Mouse (Mus musculus): ENCODE results near the gene Rplp2. TPM values are rescaled to one million over a fixed set of nuclear protein-coding genes. Genes with fewer than 3 reads are reported as not detected.

Gene Rplp2
- total and polyA plus RNA-seq, 2 experiments from 2014 or later: 249 to 839 TPM

- Histone ChIP-seq H3K9me3 (ENCODE audit: low read length) (no peaks in the 10 kb centered on the region), H3K4me2 (ENCODE audit: low read depth, low read length) (no peak overlapping the region), H3K27me3 (ENCODE audit: insufficient read depth, low read length) (no peaks in the 10 kb centered on the region), H3K9ac (replicated peaks; ENCODE audit: low read length) (no peak overlapping the region), H3K4me3 (ENCODE audit: low read length) (no peak overlapping the region), H3K4me1 (ENCODE audit: insufficient read depth, low read length) (peaks cover 17% of the 10 kb centered on the region), H3K27ac (no peak overlapping the region), H3K36me3 (ENCODE audit: insufficient read depth, low read length) (peaks cover 15% of the 10 kb centered on the region)
- TF ChIP-seq CTCF (IDR thresholded peaks at IDR 0.05; ENCODE audit: low read depth): no peak
- no peak for ATAC-seq
- DNase-seq (ENCODE audit: low spot score): no peak
Observed at GRCm38 (mm10) chr7:141451928-141452327, 4.8 kb downstream of the Rplp2 start.

- no peak for TF ChIP-seq CTCF (IDR thresholded peaks at IDR 0.05; ENCODE audit: low read depth)
- Histone ChIP-seq H3K4me1 (ENCODE audit: insufficient read depth, low read length) (peaks cover 10% of the 10 kb centered on the region), H3K4me3 (ENCODE audit: low read length) (no peak overlapping the region), H3K27ac (no peak overlapping the region), H3K4me2 (ENCODE audit: low read depth, low read length) (no peak overlapping the region), H3K9me3 (ENCODE audit: low read length) (no peaks in the 10 kb centered on the region), H3K27me3 (ENCODE audit: insufficient read depth, low read length) (no peaks in the 10 kb centered on the region), H3K9ac (replicated peaks; ENCODE audit: low read length) (no peak overlapping the region), H3K36me3 (ENCODE audit: insufficient read depth, low read length) (peaks cover 15% of the 10 kb centered on the region)
- DNase-seq (ENCODE audit: low spot score): no peak
- 78% methylated on average over 2 of the region's 2 CpGs for WGBS
- no peak for ATAC-seq
Observed at GRCm38 (mm10) chr7:141453636-141454035, 6.5 kb downstream of the Rplp2 start.

- H3K27ac ChIP-seq: peak within 1 kb of the TSS; percentile 84
- under 1% methylated on average over 44 of the region's 45 CpGs for WGBS
- H3K36me3 ChIP-seq (ENCODE audit: insufficient read depth, low read length): peaks cover 19% of the 10 kb centered on the region
- H3K9me3 ChIP-seq (ENCODE audit: low read length): no peaks in the 10 kb centered on the region
- H3K4me3 ChIP-seq (ENCODE audit: low read length): peak within 1 kb of the TSS; percentile 80
- peak; percentile 40 for TF ChIP-seq CTCF (IDR thresholded peaks at IDR 0.05; ENCODE audit: low read depth)
- H3K9ac ChIP-seq (replicated peaks; ENCODE audit: low read length): peak within 1 kb of the TSS; percentile 72
- ATAC-seq (peak; percentile 85), DNase-seq (ENCODE audit: low spot score) (peak; percentile 92)
- H3K4me2 ChIP-seq (ENCODE audit: low read depth, low read length): peak within 1 kb of the TSS; percentile 98
- H3K27me3 ChIP-seq (ENCODE audit: insufficient read depth, low read length): no peaks in the 10 kb centered on the region
- H3K4me1 ChIP-seq (ENCODE audit: insufficient read depth, low read length): 0 out of 2 replicates have a peak, but pooled peaks cover 8% of the 10 kb centered on the region
Observed at GRCm38 (mm10) chr7:141454967-141455551, 7.9 kb downstream of the Rplp2 start, which contains the start of gene Pnpla2. Gene Pnpla2 (plus strand): TSS chr7:141455198.

GRCm38 (mm10) chr7:141455610-141456314 is 8.6 kb downstream of the Rplp2 start:
- peak overlapping the region; percentile 72 for H3K9ac ChIP-seq (replicated peaks; ENCODE audit: low read length)
- peak; percentile 39 for ATAC-seq
- H3K4me2 ChIP-seq (ENCODE audit: low read depth, low read length): peak overlapping the region; percentile 98
- peak overlapping the region; percentile 80 for H3K4me3 ChIP-seq (ENCODE audit: low read length)
- no peaks in the 10 kb centered on the region for H3K9me3 ChIP-seq (ENCODE audit: low read length)
- H3K27me3 ChIP-seq (ENCODE audit: insufficient read depth, low read length): peaks cover 2% of the 10 kb centered on the region
- H3K27ac ChIP-seq: peak overlapping the region; percentile 84
- TF ChIP-seq CTCF (IDR thresholded peaks at IDR 0.05; ENCODE audit: low read depth): no peak
- DNase-seq (ENCODE audit: low spot score): peak; percentile 64
- WGBS: 2% methylated on average over 23 of the region's 23 CpGs
- 0 out of 2 replicates have a peak, but pooled peaks cover 8% of the 10 kb centered on the region for H3K4me1 ChIP-seq (ENCODE audit: insufficient read depth, low read length)
- peaks cover 19% of the 10 kb centered on the region for H3K36me3 ChIP-seq (ENCODE audit: insufficient read depth, low read length)

GRCm38 (mm10) chr7:141456739-141457138 is 9.6 kb downstream of the Rplp2 start:
- H3K4me2 ChIP-seq (ENCODE audit: low read depth, low read length): no peak overlapping the region
- DNase-seq (ENCODE audit: low spot score): no peak
- 90% methylated on average over 6 of the region's 6 CpGs for WGBS

GRCm38 (mm10) chr7:141457236-141457635 is 10.1 kb downstream of the Rplp2 start:
- ATAC-seq: no peak
- 93% methylated on average over 14 of the region's 14 CpGs for WGBS
- no peak for DNase-seq (ENCODE audit: low spot score)
- Histone ChIP-seq H3K27me3 (ENCODE audit: insufficient read depth, low read length) (peaks cover 10% of the 10 kb centered on the region), H3K4me1 (ENCODE audit: insufficient read depth, low read length) (0 out of 2 replicates have a peak, but pooled peaks cover 8% of the 10 kb centered on the region), H3K9me3 (ENCODE audit: low read length) (no peaks in the 10 kb centered on the region), H3K4me2 (ENCODE audit: low read depth, low read length) (no peak overlapping the region), H3K36me3 (ENCODE audit: insufficient read depth, low read length) (peaks cover 5% of the 10 kb centered on the region; the same call in 1 of the 2 replicates), H3K4me3 (ENCODE audit: low read length) (no peak overlapping the region), H3K9ac (replicated peaks; ENCODE audit: low read length) (no peak overlapping the region), H3K27ac (no peak overlapping the region)
- no peak for TF ChIP-seq CTCF (IDR thresholded peaks at IDR 0.05; ENCODE audit: low read depth)

More at GRCm38 (mm10) chr7:141456739-141457138, 9.6 kb downstream of the Rplp2 start:
- H3K9me3 ChIP-seq (ENCODE audit: low read length): no peaks in the 10 kb centered on the region
- ATAC-seq: no peak
- H3K4me1 ChIP-seq (ENCODE audit: insufficient read depth, low read length): 0 out of 2 replicates have a peak, but pooled peaks cover 8% of the 10 kb centered on the region
- H3K27me3 ChIP-seq (ENCODE audit: insufficient read depth, low read length): peaks cover 10% of the 10 kb centered on the region
- no peak for TF ChIP-seq CTCF (IDR thresholded peaks at IDR 0.05; ENCODE audit: low read depth)
- peaks cover 10% of the 10 kb centered on the region for H3K36me3 ChIP-seq (ENCODE audit: insufficient read depth, low read length)
- no peak overlapping the region for H3K9ac ChIP-seq (replicated peaks; ENCODE audit: low read length)
- no peak overlapping the region for H3K27ac ChIP-seq
- H3K4me3 ChIP-seq (ENCODE audit: low read length): no peak overlapping the region

Data from hindbrain, postnatal 0 days (tissue).